Mouse (Mus musculus): ENCODE data around the gene Iqcf6. TPM values are rescaled to one million over a fixed set of nuclear protein-coding genes. Genes with fewer than 3 reads are reported as not detected.
"Not testable (repeated sequence)": the region's sequence is repeated elsewhere in the genome, so short reads cannot be mapped to it uniquely, and the experiment has no call there.

The Iqcf6 gene
- not detected in 2 replicates for polyA plus RNA-seq (2015; fragmentation: Nextera tagmentation; extraction: Ambion mirVana)

- Histone ChIP-seq H3K27ac (ENCODE audit: low read length) (no peak within 1 kb of the TSS), H3K9ac (replicated peaks; ENCODE audit: low read depth) (no peak within 1 kb of the TSS), H3K4me3 (ENCODE audit: low read depth, low read length) (no peak within 1 kb of the TSS), H3K9me3 (ENCODE audit: low read length) (no peaks in the 10 kb centered on the region), H3K4me2 (replicated peaks; ENCODE audit: low read depth, low read length) (no peak within 1 kb of the TSS), H3K36me3 (ENCODE audit: insufficient read depth, low read length) (no peaks in the 10 kb centered on the region), H3K27me3 (replicated peaks; ENCODE audit: insufficient read depth, low read length) (no peaks in the 10 kb centered on the region), H3K4me1 (ENCODE audit: insufficient read depth, low read depth, low read length) (no peaks in the 10 kb centered on the region)
- DNase-seq (ENCODE audit: low spot score): no peak
- WGBS: 64% methylated on average over 2 of the region's 2 CpGs
- no peak for ATAC-seq
- TF ChIP-seq CTCF (IDR thresholded peaks at IDR 0.05): no peak
- no peak for TF ChIP-seq EP300 (IDR thresholded peaks at IDR 0.05)
Measured at GRCm38 (mm10) chr9:106626282-106626681, at the start of gene Iqcf6. Gene Iqcf6 (plus strand): TSS chr9:106626582.

GRCm38 (mm10) chr9:106580016-106580415 lies 46.4 kb upstream of the Iqcf6 start:
- Histone ChIP-seq H3K27ac (ENCODE audit: low read length) (no peak overlapping the region), H3K27me3 (replicated peaks; ENCODE audit: insufficient read depth, low read length) (no peaks in the 10 kb centered on the region), H3K4me2 (replicated peaks; ENCODE audit: low read depth, low read length) (no peak overlapping the region), H3K9ac (replicated peaks; ENCODE audit: low read depth) (no peak overlapping the region), H3K4me3 (ENCODE audit: low read depth, low read length) (no peak overlapping the region), H3K9me3 (ENCODE audit: low read length) (no peaks in the 10 kb centered on the region), H3K4me1 (ENCODE audit: insufficient read depth, low read depth, low read length) (no peaks in the 10 kb centered on the region), H3K36me3 (ENCODE audit: insufficient read depth, low read length) (no peaks in the 10 kb centered on the region)
- DNase-seq (ENCODE audit: low spot score): no peak
- TF ChIP-seq EP300 (IDR thresholded peaks at IDR 0.05) (no peak), CTCF (IDR thresholded peaks at IDR 0.05) (no peak)
- WGBS: 81% methylated on average over 7 of the region's 7 CpGs
- ATAC-seq: no peak

GRCm38 (mm10) chr9:106582552-106582951 lies 43.8 kb upstream of the Iqcf6 start:
- H3K9me3 ChIP-seq (ENCODE audit: low read length): no peaks in the 10 kb centered on the region
- no peaks in the 10 kb centered on the region for H3K4me1 ChIP-seq (ENCODE audit: insufficient read depth, low read depth, low read length)
- no peak overlapping the region for H3K9ac ChIP-seq (replicated peaks; ENCODE audit: low read depth)
- no peaks in the 10 kb centered on the region for H3K36me3 ChIP-seq (ENCODE audit: insufficient read depth, low read length)
- no peak for TF ChIP-seq CTCF (IDR thresholded peaks at IDR 0.05)
- H3K27ac ChIP-seq (ENCODE audit: low read length): no peak overlapping the region
- no peak overlapping the region for H3K4me3 ChIP-seq (ENCODE audit: low read depth, low read length)
- DNase-seq (ENCODE audit: low spot score) (no peak), ATAC-seq (no peak)
- 70% methylated on average over 1 of the region's 1 CpGs for WGBS
- H3K27me3 ChIP-seq (replicated peaks; ENCODE audit: insufficient read depth, low read length): no peaks in the 10 kb centered on the region
- no peak overlapping the region for H3K4me2 ChIP-seq (replicated peaks; ENCODE audit: low read depth, low read length)

GRCm38 (mm10) chr9:106592158-106592557 lies 34.2 kb upstream of the Iqcf6 start:
- Histone ChIP-seq H3K9ac (replicated peaks; ENCODE audit: low read depth) (no peak overlapping the region), H3K4me3 (ENCODE audit: low read depth, low read length) (no peak overlapping the region), H3K9me3 (ENCODE audit: low read length) (no peaks in the 10 kb centered on the region), H3K27me3 (replicated peaks; ENCODE audit: insufficient read depth, low read length) (no peaks in the 10 kb centered on the region), H3K4me2 (replicated peaks; ENCODE audit: low read depth, low read length) (no peak overlapping the region), H3K36me3 (ENCODE audit: insufficient read depth, low read length) (no peaks in the 10 kb centered on the region), H3K27ac (ENCODE audit: low read length) (no peak overlapping the region), H3K4me1 (ENCODE audit: insufficient read depth, low read depth, low read length) (no peaks in the 10 kb centered on the region)
- no peak for TF ChIP-seq CTCF (IDR thresholded peaks at IDR 0.05)
- no peak for TF ChIP-seq EP300 (IDR thresholded peaks at IDR 0.05)
- WGBS: 90% methylated on average over 5 of the region's 5 CpGs
- DNase-seq (ENCODE audit: low spot score) (no peak), ATAC-seq (no peak)

GRCm38 (mm10) chr9:106595402-106595801 lies 31.0 kb upstream of the Iqcf6 start:
- not testable (repeated sequence) for H3K4me1 ChIP-seq (ENCODE audit: insufficient read depth, low read depth, low read length); H3K4me3 ChIP-seq (ENCODE audit: low read depth, low read length); H3K27me3 ChIP-seq (replicated peaks; ENCODE audit: insufficient read depth, low read length); ATAC-seq; H3K4me2 ChIP-seq (replicated peaks; ENCODE audit: low read depth, low read length); H3K27ac ChIP-seq (ENCODE audit: low read length); H3K36me3 ChIP-seq (ENCODE audit: insufficient read depth, low read length); DNase-seq (ENCODE audit: low spot score); H3K9ac ChIP-seq (replicated peaks; ENCODE audit: low read depth); H3K9me3 ChIP-seq (ENCODE audit: low read length)
- 3% methylated on average over 4 of the region's 4 CpGs for WGBS

- TF ChIP-seq CTCF (IDR thresholded peaks at IDR 0.05) (no peak), EP300 (IDR thresholded peaks at IDR 0.05) (no peak)
- 61% methylated on average over 7 of the region's 7 CpGs for WGBS
- ATAC-seq: no peak
- H3K4me3 ChIP-seq (ENCODE audit: low read depth, low read length): no peak overlapping the region
- no peaks in the 10 kb centered on the region for H3K9me3 ChIP-seq (ENCODE audit: low read length)
- no peak overlapping the region for H3K4me2 ChIP-seq (replicated peaks; ENCODE audit: low read depth, low read length)
- H3K9ac ChIP-seq (replicated peaks; ENCODE audit: low read depth): no peak overlapping the region
- no peak overlapping the region for H3K27ac ChIP-seq (ENCODE audit: low read length)
- H3K27me3 ChIP-seq (replicated peaks; ENCODE audit: insufficient read depth, low read length): no peaks in the 10 kb centered on the region
- H3K36me3 ChIP-seq (ENCODE audit: insufficient read depth, low read length): no peaks in the 10 kb centered on the region
- no peaks in the 10 kb centered on the region for H3K4me1 ChIP-seq (ENCODE audit: insufficient read depth, low read depth, low read length)
- no peak for DNase-seq (ENCODE audit: low spot score)
Measured at GRCm38 (mm10) chr9:106595836-106596235, 30.5 kb upstream of the Iqcf6 start.

- H3K4me1 ChIP-seq (ENCODE audit: insufficient read depth, low read depth, low read length): no peaks in the 10 kb centered on the region
- 36% methylated on average over 7 of the region's 7 CpGs for WGBS
- H3K9me3 ChIP-seq (ENCODE audit: low read length): no peaks in the 10 kb centered on the region
- H3K27me3 ChIP-seq (replicated peaks; ENCODE audit: insufficient read depth, low read length): no peaks in the 10 kb centered on the region
- H3K27ac ChIP-seq (ENCODE audit: low read length): no peak overlapping the region
- DNase-seq (ENCODE audit: low spot score) (no peak), ATAC-seq (no peak)
- TF ChIP-seq EP300 (IDR thresholded peaks at IDR 0.05) (no peak), CTCF (IDR thresholded peaks at IDR 0.05) (peak; percentile 18; the same call in 1 of the 2 replicates)
- H3K4me2 ChIP-seq (replicated peaks; ENCODE audit: low read depth, low read length): no peak overlapping the region
- no peaks in the 10 kb centered on the region for H3K36me3 ChIP-seq (ENCODE audit: insufficient read depth, low read length)
- no peak overlapping the region for H3K9ac ChIP-seq (replicated peaks; ENCODE audit: low read depth)
- H3K4me3 ChIP-seq (ENCODE audit: low read depth, low read length): no peak overlapping the region
Measured at GRCm38 (mm10) chr9:106598466-106598865, 27.9 kb upstream of the Iqcf6 start.
